Mouse (Mus musculus): ENCODE measurements around the gene Cabp4.

DNA sequence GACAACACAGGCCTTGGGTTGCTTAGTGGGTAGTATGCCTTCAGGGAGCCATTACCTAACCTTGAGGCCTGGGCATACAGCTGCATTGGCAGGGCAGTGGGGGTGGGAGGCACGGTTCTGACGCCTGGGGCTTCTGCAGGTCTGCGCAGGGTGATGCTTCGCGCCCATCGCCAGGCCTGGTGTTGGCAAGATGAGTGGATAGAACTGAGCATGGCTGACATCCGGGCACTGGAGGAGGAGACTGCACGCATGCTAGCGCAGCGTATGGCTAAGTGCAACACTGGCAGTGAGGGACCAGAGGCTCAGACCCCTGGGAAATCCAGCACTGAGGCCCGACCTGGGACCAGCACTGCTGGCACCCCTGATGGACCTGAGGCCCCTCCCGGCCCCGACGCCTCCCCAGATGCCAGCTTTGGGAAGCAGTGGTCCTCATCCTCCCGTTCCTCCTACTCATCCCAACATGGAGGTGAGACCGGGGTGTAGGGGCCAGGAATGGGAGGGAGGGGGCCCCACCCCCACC is 39.1 kb downstream of the Cabp4 start:
- no peak for TF ChIP-seq CTCF (conservative IDR thresholded peaks at IDR 0.05; ENCODE audit: low read length)
- no peak for TF ChIP-seq POU5F1 (IDR thresholded peaks at IDR 0.05; ENCODE audit: borderline replicate concordance, low read length)
- no peak for TF ChIP-seq NANOG (IDR thresholded peaks at IDR 0.05; ENCODE audit: borderline replicate concordance, low read length)

Measured in E14TG2a.4 (cell line).